Mouse (Mus musculus) embryo, embryonic 10 days (tissue): ENCODE measurements around the gene Ubr7.

Experiments
- DNase-seq: peaks from one replicate; pipeline ENCODE4 v3.0.0-alpha.2; 2015; ENCODE audit warnings: low spot score

Gene Ubr7

GRCm38 (mm10) chr12:102743589-102744574 lies 13.9 kb upstream of the Ubr7 start, which contains the start of the genes Moap1 and Tmem251:
Gene Moap1 (minus strand): TSS chr12:102743661.
Gene Tmem251 (plus strand): TSS chr12:102743762.
- DNase-seq, result peak; percentile 96

GRCm38 (mm10) chr12:102744839-102745238 lies 12.9 kb upstream of the Ubr7 start:
- DNase-seq, result no peak

GRCm38 (mm10) chr12:102748256-102748655 lies 9.5 kb upstream of the Ubr7 start:
- no peak for DNase-seq

- DNase-seq, result no peak
These were observed 1.5 kb upstream of the Ubr7 start for GRCm38 (mm10) chr12:102756304-102756703.

- peak; percentile 16 for DNase-seq
These were observed 595 bp upstream of the Ubr7 start for GRCm38 (mm10) chr12:102757055-102757688.

- DNase-seq, result no peak
These were observed 613 bp downstream of the Ubr7 start, which contains the start of gene Gm20604 for GRCm38 (mm10) chr12:102758403-102758756. Gene Gm20604 (minus strand): TSS chr12:102758672.

- no peak for DNase-seq
These were observed 1.2 kb downstream of the Ubr7 start for GRCm38 (mm10) chr12:102758936-102759335.

- DNase-seq, result no peak
These were observed 3.9 kb downstream of the Ubr7 start for GRCm38 (mm10) chr12:102761668-102762067.

GRCm38 (mm10) chr12:102763696-102764095 lies 5.9 kb downstream of the Ubr7 start:
- no peak for DNase-seq

GRCm38 (mm10) chr12:102769000-102769399 lies 11.2 kb downstream of the Ubr7 start:
- DNase-seq, result no peak

- no peak for DNase-seq
These were observed 13.8 kb downstream of the Ubr7 start for GRCm38 (mm10) chr12:102771601-102772000.

GRCm38 (mm10) chr12:102772676-102773075 lies 14.9 kb downstream of the Ubr7 start:
- no peak for DNase-seq

GRCm38 (mm10) chr12:102776035-102776434 lies 18.3 kb downstream of the Ubr7 start:
- no peak for DNase-seq

- no peak for DNase-seq
These were observed 20.4 kb downstream of the Ubr7 start for GRCm38 (mm10) chr12:102778151-102778550.

GRCm38 (mm10) chr12:102779452-102779851 lies 21.7 kb downstream of the Ubr7 start:
- DNase-seq, result peak; percentile 18

- no peak for DNase-seq
These were observed 25.1 kb downstream of the Ubr7 start for GRCm38 (mm10) chr12:102782841-102783240.

- DNase-seq, result no peak
These were observed 27.3 kb downstream of the Ubr7 start for GRCm38 (mm10) chr12:102784899-102785592.

GRCm38 (mm10) chr12:102785593-102785985 lies 27.8 kb downstream of the Ubr7 start:
- DNase-seq, result no peak

GRCm38 (mm10) chr12:102787927-102788326 lies 30.2 kb downstream of the Ubr7 start:
- DNase-seq, result no peak

GRCm38 (mm10) chr12:102799528-102799927 lies 41.8 kb downstream of the Ubr7 start:
- no peak for DNase-seq

GRCm38 (mm10) chr12:102814858-102815257 lies 57.1 kb downstream of the Ubr7 start:
- no peak for DNase-seq

- no peak for DNase-seq
These were observed 68.6 kb downstream of the Ubr7 start for GRCm38 (mm10) chr12:102826399-102826798.
